Mouse (Mus musculus): ENCODE data around the gene C130026I21Rik.
"Not testable (repeated sequence)": the region's sequence is repeated elsewhere in the genome, so short reads cannot be mapped to it uniquely, and the experiment has no call there.

The C130026I21Rik gene

GRCm38 (mm10) chr1:85270466-85270865 lies at the start of gene C130026I21Rik:
Gene C130026I21Rik (minus strand): TSS chr1:85270566.
- DNase-seq (ENCODE audit: low read depth), result not testable (repeated sequence)

- DNase-seq (ENCODE audit: low read depth), result not testable (repeated sequence)
Measured at GRCm38 (mm10) chr1:85287063-85287462, 16.7 kb upstream of the C130026I21Rik start.

GRCm38 (mm10) chr1:85276421-85276820 lies 6.1 kb upstream of the C130026I21Rik start:
- not testable (repeated sequence) for DNase-seq (ENCODE audit: low read depth)

GRCm38 (mm10) chr1:85258634-85259033 lies 11.7 kb downstream of the C130026I21Rik start:
- DNase-seq (ENCODE audit: low read depth), result not testable (repeated sequence)

GRCm38 (mm10) chr1:85255217-85255616 lies 15.1 kb downstream of the C130026I21Rik start:
- DNase-seq (ENCODE audit: low read depth), result not testable (repeated sequence)

- DNase-seq (ENCODE audit: low read depth), result not testable (repeated sequence)
Measured at GRCm38 (mm10) chr1:85251211-85251610, 19.2 kb downstream of the C130026I21Rik start.

GRCm38 (mm10) chr1:85248985-85249384 lies 21.4 kb downstream of the C130026I21Rik start:
- not testable (repeated sequence) for DNase-seq (ENCODE audit: low read depth)

GRCm38 (mm10) chr1:85246776-85247460 lies 23.4 kb downstream of the C130026I21Rik start:
- DNase-seq (ENCODE audit: low read depth), result not testable (repeated sequence)

GRCm38 (mm10) chr1:85246266-85246665 lies 24.1 kb downstream of the C130026I21Rik start:
- DNase-seq (ENCODE audit: low read depth), result not testable (repeated sequence)

- DNase-seq (ENCODE audit: low read depth), result not testable (repeated sequence)
Measured at GRCm38 (mm10) chr1:85244941-85245340, 25.4 kb downstream of the C130026I21Rik start.

- not testable (repeated sequence) for DNase-seq (ENCODE audit: low read depth)
Measured at GRCm38 (mm10) chr1:85243023-85243422, 27.3 kb downstream of the C130026I21Rik start.

- DNase-seq (ENCODE audit: low read depth), result not testable (repeated sequence)
Measured at GRCm38 (mm10) chr1:85239018-85239775, 31.2 kb downstream of the C130026I21Rik start.

- DNase-seq (ENCODE audit: low read depth), result not testable (repeated sequence)
Measured at GRCm38 (mm10) chr1:85206531-85206930, 63.8 kb downstream of the C130026I21Rik start.

GRCm38 (mm10) chr1:85199523-85199922 lies 70.8 kb downstream of the C130026I21Rik start:
- DNase-seq (ENCODE audit: low read depth), result not testable (repeated sequence)

GRCm38 (mm10) chr1:85198647-85199350 lies 71.6 kb downstream of the C130026I21Rik start:
- not testable (repeated sequence) for DNase-seq (ENCODE audit: low read depth)

GRCm38 (mm10) chr1:85196732-85197131 lies 73.6 kb downstream of the C130026I21Rik start:
- not testable (repeated sequence) for DNase-seq (ENCODE audit: low read depth)

GRCm38 (mm10) chr1:85193761-85194160 lies 76.6 kb downstream of the C130026I21Rik start:
- DNase-seq (ENCODE audit: low read depth), result not testable (repeated sequence)

GRCm38 (mm10) chr1:85181981-85182380 lies 88.4 kb downstream of the C130026I21Rik start:
- DNase-seq (ENCODE audit: low read depth), result not testable (repeated sequence)

- DNase-seq (ENCODE audit: low read depth), result not testable (repeated sequence)
Measured at GRCm38 (mm10) chr1:85178971-85179370, 91.4 kb downstream of the C130026I21Rik start.

- not testable (repeated sequence) for DNase-seq (ENCODE audit: low read depth)
Measured at GRCm38 (mm10) chr1:85162841-85163240, 107.5 kb downstream of the C130026I21Rik start.

- DNase-seq (ENCODE audit: low read depth), result not testable (repeated sequence)
Measured at GRCm38 (mm10) chr1:85155151-85155550, 115.2 kb downstream of the C130026I21Rik start.

GRCm38 (mm10) chr1:85133671-85134070 lies 136.7 kb downstream of the C130026I21Rik start:
- DNase-seq (ENCODE audit: low read depth), result not testable (repeated sequence)
